Mouse (Mus musculus): Measurements from ENCODE around the gene Actl7a.

- TF ChIP-seq CTCF (conservative IDR thresholded peaks at IDR 0.05; ENCODE audit: low read length) (peak; percentile 72), NANOG (IDR thresholded peaks at IDR 0.05; ENCODE audit: borderline replicate concordance, low read length) (no peak)
Measured at GRCm38 (mm10) chr4:56791373-56791772, 48.2 kb downstream of the Actl7a start.
